Mouse (Mus musculus): Measurements from ENCODE around the gene Fam124a.

DNA sequence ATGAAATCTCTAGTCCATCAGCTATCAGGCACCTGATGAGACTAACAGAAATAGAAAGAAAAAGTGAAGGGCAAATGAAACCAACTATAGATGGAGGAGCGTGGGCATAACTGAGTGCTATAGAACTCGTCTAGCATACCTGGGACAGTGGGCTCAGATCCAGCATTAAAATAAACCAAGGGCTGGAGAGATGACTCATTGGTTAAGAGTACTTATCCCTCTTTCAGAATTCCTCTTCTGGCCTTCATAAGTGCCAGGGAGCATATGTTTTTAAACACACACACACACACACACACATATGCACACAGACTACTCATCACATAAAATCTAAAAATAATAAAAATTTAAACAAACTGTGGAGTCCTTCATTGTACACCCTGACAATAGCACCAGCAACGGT, 54.4 kb downstream of the Fam124a start:
- no peak for TF ChIP-seq GATA1 (IDR thresholded peaks at IDR 0.05; ENCODE audit: borderline replicate concordance, low read length)
- no peak for TF ChIP-seq FLI1 (IDR thresholded peaks at IDR 0.05; ENCODE audit: low read length)

Measured in megakaryocyte, embryonic 14.5 days (primary cell).